8 mouse cellular contexts compared by ENCODE assay signal in the genomic region with DNA sequence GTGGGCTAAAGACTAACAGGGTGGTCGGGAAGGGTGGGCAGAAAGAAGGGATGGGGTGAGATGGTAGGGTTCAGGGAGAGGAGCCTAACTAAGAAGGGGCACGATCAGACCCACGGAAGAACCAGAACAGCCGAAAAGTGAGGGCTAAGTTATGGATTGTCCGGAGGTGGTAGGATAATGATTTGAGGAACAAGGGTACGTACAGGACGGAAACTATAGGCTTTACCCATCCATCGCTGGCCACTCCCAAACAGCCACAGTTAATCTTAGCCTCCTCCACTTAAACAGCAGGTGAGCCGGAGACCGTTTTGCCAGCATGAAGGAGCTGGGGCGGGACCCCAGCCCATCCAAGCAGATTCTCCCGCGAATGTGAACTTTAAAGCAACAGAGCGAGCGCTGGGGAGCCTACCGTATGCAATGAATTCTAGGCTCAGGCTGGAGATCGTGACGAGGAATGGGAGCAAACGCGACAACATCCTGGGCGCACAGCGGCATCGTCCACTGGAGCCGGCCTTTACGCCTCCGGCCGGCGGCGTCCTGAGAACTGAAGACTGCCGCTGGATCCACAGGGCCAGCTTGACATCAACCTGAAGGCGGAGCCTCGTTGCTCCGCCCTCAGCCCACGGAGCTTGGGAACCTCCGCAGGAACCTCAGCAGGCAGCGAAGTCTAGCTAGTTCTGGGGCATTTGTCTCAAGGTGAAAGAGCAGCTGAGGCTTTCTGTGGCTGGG. TPM values are rescaled to one million over a fixed set of nuclear protein-coding genes. Genes with fewer than 3 reads are reported as not detected.
DNase-seq lines count a peak whose midpoint lies in the region; ATAC-seq and TF ChIP-seq lines count a peak whose summit lies in the region.

A gene (minus strand): TSS at position 553 of the 729 bp plus-strand sequence.

- intact Hi-C loops in heart, postnatal 36 days (cut with DNase I) = no loop called here

- peak within 1 kb of the TSS; percentile 52 for H3K9ac ChIP-seq in CH12.LX (ENCODE audit: insufficient read depth, low read depth)
- peak within 1 kb of the TSS; percentile 31; the same call in 1 of the 2 replicates for H3K9ac ChIP-seq in lung, embryonic 16.5 days (ENCODE audit: low read length)
- H3K9ac ChIP-seq in neural tube, embryonic 15.5 days (replicated peaks) = peak within 1 kb of the TSS; percentile 50

- H3K9me3 ChIP-seq in CH12.LX (replicated peaks; ENCODE audit: low read length) = no peaks in the 10 kb centered on the region
- no peaks in the 10 kb centered on the region for H3K9me3 ChIP-seq in forebrain, embryonic 10.5 days
- H3K9me3 ChIP-seq in lung, embryonic 16.5 days (ENCODE audit: control insufficient read depth, low read length) = no peaks in the 10 kb centered on the region
- no peaks in the 10 kb centered on the region for H3K9me3 ChIP-seq in neural tube, embryonic 15.5 days (replicated peaks)

- no peak for DNase-seq in CH12.LX (ENCODE audit: extremely low read depth)
- peak; percentile 45 for DNase-seq in forebrain, embryonic 10.5 days (ENCODE audit: extremely low spot score, low spot score)
- DNase-seq in heart, postnatal 36 days = peak; percentile 50 to 57
- DNase-seq in kidney, postnatal 25 days = peak; percentile 65 to 76
- peak; percentile 66 for DNase-seq in thymus, postnatal 0 days (ENCODE audit: low spot score)

- TF ChIP-seq RAD21 in CH12.LX (IDR thresholded peaks at IDR 0.05; ENCODE audit: low read depth, low read length) = no peak

- H3K79me2 ChIP-seq in CH12.LX (replicated peaks; ENCODE audit: control insufficient read depth, extremely low read depth, insufficient read depth, poor library complexity, severe bottlenecking) = no peaks in the 10 kb centered on the region

- 0 out of 2 replicates have a peak, but pooled peaks have one; percentile 5 for TF ChIP-seq EP300 in CH12.LX (IDR thresholded peaks at IDR 0.05; ENCODE audit: low read length)

- H3K27me3 ChIP-seq in CH12.LX (replicated peaks) = no peaks in the 10 kb centered on the region
- peaks cover 51% of the 10 kb centered on the region for H3K27me3 ChIP-seq in forebrain, embryonic 10.5 days (ENCODE audit: poor library complexity, severe bottlenecking)
- H3K27me3 ChIP-seq in lung, embryonic 16.5 days (ENCODE audit: control insufficient read depth, insufficient read depth, low read depth, low read length) = peaks cover 29% of the 10 kb centered on the region
- peaks cover 30% of the 10 kb centered on the region for H3K27me3 ChIP-seq in neural tube, embryonic 15.5 days (replicated peaks)

- peaks cover 16 to 94% of the 10 kb centered on the region in 2 experiments for H3K4me1 ChIP-seq in CH12.LX (ENCODE audit: control insufficient read depth in 1 of 2, insufficient read depth in 2 of 2)
- H3K4me1 ChIP-seq in bone marrow macrophage, adult 2 months (ENCODE audit: control insufficient read depth, insufficient read depth, low read length) = peaks cover 52% of the 10 kb centered on the region
- H3K4me1 ChIP-seq in forebrain, embryonic 10.5 days = peaks cover 18% of the 10 kb centered on the region
- no peaks in the 10 kb centered on the region for H3K4me1 ChIP-seq in lung, embryonic 16.5 days (replicated peaks; ENCODE audit: control insufficient read depth, insufficient read depth, low read length)
- peaks cover 10% of the 10 kb centered on the region for H3K4me1 ChIP-seq in neural tube, embryonic 15.5 days

- dilution Hi-C loops in CH12.LX (cut with MboI; ENCODE audit: extremely low pct_ligation_motif_present, extremely low pct_unique_long_range_greater_than_20kb, low sequenced_read_pairs) = no loop called here

- peak within 1 kb of the TSS; percentile 33 to 69 (median 57) for H3K4me3 ChIP-seq in CH12.LX (replicated peaks in 1 of 3; ENCODE audit: low read depth in 2 of 3, low read length in 2 of 3, poor library complexity in 1 of 3)
- peak within 1 kb of the TSS; percentile 86 for H3K4me3 ChIP-seq in bone marrow macrophage, adult 2 months (ENCODE audit: insufficient read depth, low read length)
- H3K4me3 ChIP-seq in forebrain, embryonic 10.5 days = peak within 1 kb of the TSS; percentile 56
- H3K4me3 ChIP-seq in lung, embryonic 16.5 days (ENCODE audit: low read length) = peak within 1 kb of the TSS; percentile 26
- H3K4me3 ChIP-seq in neural tube, embryonic 15.5 days (replicated peaks) = peak within 1 kb of the TSS; percentile 47

- H3K36me3 ChIP-seq in CH12.LX (replicated peaks in 1 of 2; ENCODE audit: control insufficient read depth in 1 of 2, insufficient read depth in 1 of 2, low read length in 1 of 2) = peaks cover 10 to 26% of the 10 kb centered on the region in 2 experiments
- H3K36me3 ChIP-seq in forebrain, embryonic 10.5 days (replicated peaks) = no peaks in the 10 kb centered on the region
- H3K36me3 ChIP-seq in lung, embryonic 16.5 days (ENCODE audit: control insufficient read depth, insufficient read depth, low read length) = no peaks in the 10 kb centered on the region
- no peaks in the 10 kb centered on the region for H3K36me3 ChIP-seq in neural tube, embryonic 15.5 days

- H3K4me2 ChIP-seq in CH12.LX (ENCODE audit: insufficient read depth, low read depth, poor library complexity, severe bottlenecking) = peak within 1 kb of the TSS; percentile 89
- H3K4me2 ChIP-seq in lung, embryonic 16.5 days (ENCODE audit: low read depth, low read length) = peak within 1 kb of the TSS; percentile 45
- peak within 1 kb of the TSS; percentile 90 for H3K4me2 ChIP-seq in neural tube, embryonic 15.5 days

- peak; percentile 68; the same call in 1 of the 2 replicates for ATAC-seq in lung, embryonic 16.5 days (ENCODE audit: low read depth)
- ATAC-seq in neural tube, embryonic 15.5 days (ENCODE audit: low FRiP score) = no peak

- no peak for TF ChIP-seq CTCF in CH12.LX (conservative IDR thresholded peaks at IDR 0.05 in 1 of 2, IDR thresholded peaks at IDR 0.05 in 1 of 2; ENCODE audit: low read depth in 2 of 2, low read length in 2 of 2)
- TF ChIP-seq CTCF in bone marrow macrophage, adult 2 months (IDR thresholded peaks at IDR 0.05; ENCODE audit: low read depth, low read length) = no peak

- 5% methylated on average over 36 of the region's 36 CpGs for WGBS in forebrain, embryonic 10.5 days
- 7% methylated on average over 36 of the region's 36 CpGs for WGBS in lung, embryonic 16.5 days
- WGBS in neural tube, embryonic 15.5 days = 6% methylated on average over 36 of the region's 36 CpGs

- in situ Hi-C loops in CH12.LX (cut with MboI; ENCODE audit: low pct_ligation_motif_present, low pct_unique_long_range_greater_than_20kb, low sequenced_read_pairs) = no loop called here

- TF ChIP-seq POLR2A in CH12.LX (IDR thresholded peaks at IDR 0.05; ENCODE audit: low read depth, low read length) = peak; percentile 74
- peak; percentile 92 for TF ChIP-seq POLR2A in bone marrow macrophage, adult 2 months (IDR thresholded peaks at IDR 0.05; ENCODE audit: borderline replicate concordance, low read depth, low read length)

- no peak within 1 kb of the TSS for H3K27ac ChIP-seq in CH12.LX (ENCODE audit: insufficient read depth, low read depth)
- H3K27ac ChIP-seq in bone marrow macrophage, adult 2 months (ENCODE audit: insufficient read depth, low read depth, low read length) = peak within 1 kb of the TSS; percentile 89
- no peak within 1 kb of the TSS for H3K27ac ChIP-seq in forebrain, embryonic 10.5 days
- no peak within 1 kb of the TSS for H3K27ac ChIP-seq in lung, embryonic 16.5 days (ENCODE audit: low read length)
- H3K27ac ChIP-seq in neural tube, embryonic 15.5 days (replicated peaks) = no peak within 1 kb of the TSS

TF ChIP-seq in CH12.LX, 34 proteins besides CTCF, POLR2A, EP300 and RAD21 (continues in another document):
- no peak for TF ChIP-seq MYC (IDR thresholded peaks at IDR 0.05; ENCODE audit: low read depth, low read length)
- TF ChIP-seq MXI1 (IDR thresholded peaks at IDR 0.05; ENCODE audit: low read depth, low read length) = no peak
- TF ChIP-seq TCF12 (IDR thresholded peaks at IDR 0.05; ENCODE audit: low read depth, low read length) = peak; percentile 54; the same call in 1 of the 2 replicates
- TF ChIP-seq POLR2AphosphoS2 (IDR thresholded peaks at IDR 0.05; ENCODE audit: low read depth, low read length) = no peak
- no peak for TF ChIP-seq JUND (conservative IDR thresholded peaks at IDR 0.05; ENCODE audit: low read depth, low read length)
- TF ChIP-seq E2F4 (IDR thresholded peaks at IDR 0.05; ENCODE audit: insufficient replicate concordance, low read depth, low read length) = no peak
- no peak for TF ChIP-seq ZNF384 (IDR thresholded peaks at IDR 0.05; ENCODE audit: low read depth, low read length)
- TF ChIP-seq MAX (IDR thresholded peaks at IDR 0.05; ENCODE audit: low read length) = 0 out of 2 replicates have a peak, but pooled peaks have one; percentile 25
- TF ChIP-seq HCFC1 (IDR thresholded peaks at IDR 0.05; ENCODE audit: low read depth, low read length) = no peak
- TF ChIP-seq CHD1 (IDR thresholded peaks at IDR 0.05; ENCODE audit: low read depth, low read length) = no peak
- TF ChIP-seq ELF1 (IDR thresholded peaks at IDR 0.05; ENCODE audit: low read depth, low read length) = no peak
- TF ChIP-seq ZC3H11A (IDR thresholded peaks at IDR 0.05; ENCODE audit: low read depth, low read length) = no peak
- no peak for TF ChIP-seq JUN (IDR thresholded peaks at IDR 0.05; ENCODE audit: insufficient read depth, low read depth, low read length)
- no peak for TF ChIP-seq KAT2A (IDR thresholded peaks at IDR 0.05; ENCODE audit: insufficient replicate concordance, low read length)
- TF ChIP-seq NELFE (IDR thresholded peaks at IDR 0.05; ENCODE audit: low read depth, low read length) = peak; percentile 52; the same call in 1 of the 2 replicates
- no peak for TF ChIP-seq PAX5 (IDR thresholded peaks at IDR 0.05; ENCODE audit: low read length)
- TF ChIP-seq MAZ (IDR thresholded peaks at IDR 0.05; ENCODE audit: low read depth, low read length) = no peak
- TF ChIP-seq MAFK (IDR thresholded peaks at IDR 0.05; ENCODE audit: insufficient replicate concordance, low read length) = no peak
- TF ChIP-seq USF2 (conservative IDR thresholded peaks at IDR 0.05; ENCODE audit: low read depth, low read length) = no peak
- TF ChIP-seq UBTF (IDR thresholded peaks at IDR 0.05; ENCODE audit: low read depth, low read length) = peak; percentile 53; the same call in 1 of the 2 replicates

RNA-seq across cellular contexts. Expression of the gene that starts here (rescaled TPM):
- 3.4 and 3.9 TPM in 2 replicates for total RNA-seq in CH12.LX (2012; rRNA removed)
- 3.1 and 3.7 TPM in 2 replicates for total RNA-seq in CH12.LX (2014; rRNA removed)
- polyA plus RNA-seq in CH12.LX (2012; ENCODE audit: insufficient read length, low read depth) = 4.5 and 5.1 TPM in 2 replicates
- 195 and 197 TPM in 2 replicates for polyA plus RNA-seq in bone marrow macrophage, adult 2 months (2012; ENCODE audit: insufficient read depth, insufficient read length, missing spikeins)
- 0.42 and 0.50 TPM in 2 replicates for polyA plus RNA-seq in forebrain, embryonic 10.5 days (2016; fragmentation: Nextera tagmentation; extraction: Ambion mirVana)
- 1 to 10 TPM; 1.7 to 2.4 TPM for total RNA-seq in heart, postnatal 36 days (2021)
- polyA plus RNA-seq in lung, embryonic 16.5 days (2015; fragmentation: Nextera tagmentation; extraction: Ambion mirVana) = 1.1 and 1.2 TPM in 2 replicates
- 0.69 and 2.1 TPM in 2 replicates for polyA plus RNA-seq in neural tube, embryonic 15.5 days (2015; fragmentation: Nextera tagmentation; extraction: Ambion mirVana)
- 6.0 and 6.6 TPM in 2 replicates for polyA plus RNA-seq in thymus, postnatal 0 days (2015; fragmentation: Nextera tagmentation; extraction: Ambion mirVana)

Comparison
In these comparisons a context has a peak if more than half of its experiments do, and no peak if none do; other contexts are left out.
1. RNA of the gene that starts here (polyA plus RNA-seq): 195 to 197 TPM in bone marrow macrophage, adult 2 months; 6.0 to 6.6 TPM in thymus, postnatal 0 days, 4.5 to 5.1 TPM in CH12.LX, 1.1 to 1.2 TPM in lung, embryonic 16.5 days, 0.69 to 2.1 TPM in neural tube, embryonic 15.5 days and 0.42 to 0.50 TPM in forebrain, embryonic 10.5 days; every median in the first group is over 10 times any median in the second.
2. Peak in DNase-seq and H3K4me3 ChIP-seq in forebrain, embryonic 10.5 days; RNA of the gene not detected or under 1 TPM.
3. H3K4me3 ChIP-seq: peak in every context shown above with its lines; median percentile 86 in bone marrow macrophage, adult 2 months; 57 in CH12.LX; 56 in forebrain, embryonic 10.5 days; 47 in neural tube, embryonic 15.5 days; 26 in lung, embryonic 16.5 days.
4. Peak in every context shown above with its lines, with median percentiles within 50 percentile points of each other: H3K4me2 ChIP-seq and H3K9ac ChIP-seq.